Mouse (Mus musculus) adrenal gland, adult 2 months (tissue): Measurements from ENCODE around the gene Gipc3. TPM values are rescaled to one million over a fixed set of nuclear protein-coding genes. Genes with fewer than 3 reads are reported as not detected.
A peak's percentile ranks its signal among the peaks of the same experiment; 100 is the strongest.

Experiments used
- DNase-seq: peaks from one replicate; pipeline ENCODE4 v3.0.0; 2021
- polyA plus RNA-seq: library from polyadenylated mRNA; depleted of rRNA; stranded (reverse); fragments of >200 nt; gene quantifications from 2 replicates; pipeline ENCODE4 v1.2.3, GENCODE M21; 2012
- total RNA-seq, 2 experiments: library from RNA; stranded (reverse); gene quantifications; 2 replicates each; pipeline ENCODE4 v1.2.3; 2021

Gene Gipc3
- total and polyA plus RNA-seq, 3 experiments = 2.9 to 10.3 (median 3.2) TPM

DNA sequence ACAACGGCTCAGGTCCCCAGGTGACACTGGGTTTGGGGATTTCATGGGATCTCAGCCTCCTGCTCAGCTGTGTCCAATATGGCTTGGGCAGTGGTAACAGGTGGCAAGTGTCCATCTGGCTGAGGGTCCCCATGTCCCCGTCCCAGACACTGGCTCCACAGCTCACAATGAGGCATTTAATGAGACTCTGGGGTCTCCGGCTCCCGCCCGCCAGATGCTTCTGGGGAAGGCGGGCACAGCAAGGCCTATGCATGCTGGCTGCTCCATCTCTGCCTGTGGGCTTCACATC lies 24.1 kb upstream of the Gipc3 start:
- DNase-seq = no peak

DNA sequence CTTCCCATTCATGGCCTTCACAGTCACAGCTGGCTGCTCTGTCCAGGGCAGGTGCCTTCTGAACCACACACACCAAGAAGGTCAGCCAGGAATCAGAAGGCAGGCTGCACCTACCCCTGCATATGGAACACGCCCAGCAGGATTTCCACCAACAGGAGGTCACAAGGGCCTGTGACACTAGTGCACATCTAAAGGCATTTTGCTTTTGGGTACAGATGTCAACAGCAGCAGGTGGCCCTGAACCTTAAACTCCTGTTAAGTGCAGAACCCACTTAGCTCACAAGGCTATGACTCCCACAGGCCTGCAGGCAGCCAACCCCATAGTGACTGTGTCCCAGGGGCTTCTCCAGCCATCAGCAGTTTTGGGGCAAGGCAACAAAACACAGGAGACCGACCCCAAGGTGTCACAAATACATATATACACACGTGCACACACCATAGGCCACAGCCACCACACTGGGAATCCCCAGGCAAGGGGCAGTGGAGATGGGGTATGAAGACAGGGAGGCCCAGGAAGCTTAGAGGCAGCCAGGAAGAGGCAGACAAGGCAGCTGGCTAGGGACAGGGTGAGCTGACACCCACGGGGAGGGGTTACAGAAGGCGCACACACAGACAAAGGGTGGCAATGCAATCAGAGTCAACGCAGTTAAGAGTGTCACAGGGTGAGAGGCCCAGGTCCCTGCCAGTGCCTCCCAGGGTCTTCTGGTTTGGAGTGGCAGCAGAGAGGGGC lies 23.6 kb upstream of the Gipc3 start:
- no peak for DNase-seq

DNA sequence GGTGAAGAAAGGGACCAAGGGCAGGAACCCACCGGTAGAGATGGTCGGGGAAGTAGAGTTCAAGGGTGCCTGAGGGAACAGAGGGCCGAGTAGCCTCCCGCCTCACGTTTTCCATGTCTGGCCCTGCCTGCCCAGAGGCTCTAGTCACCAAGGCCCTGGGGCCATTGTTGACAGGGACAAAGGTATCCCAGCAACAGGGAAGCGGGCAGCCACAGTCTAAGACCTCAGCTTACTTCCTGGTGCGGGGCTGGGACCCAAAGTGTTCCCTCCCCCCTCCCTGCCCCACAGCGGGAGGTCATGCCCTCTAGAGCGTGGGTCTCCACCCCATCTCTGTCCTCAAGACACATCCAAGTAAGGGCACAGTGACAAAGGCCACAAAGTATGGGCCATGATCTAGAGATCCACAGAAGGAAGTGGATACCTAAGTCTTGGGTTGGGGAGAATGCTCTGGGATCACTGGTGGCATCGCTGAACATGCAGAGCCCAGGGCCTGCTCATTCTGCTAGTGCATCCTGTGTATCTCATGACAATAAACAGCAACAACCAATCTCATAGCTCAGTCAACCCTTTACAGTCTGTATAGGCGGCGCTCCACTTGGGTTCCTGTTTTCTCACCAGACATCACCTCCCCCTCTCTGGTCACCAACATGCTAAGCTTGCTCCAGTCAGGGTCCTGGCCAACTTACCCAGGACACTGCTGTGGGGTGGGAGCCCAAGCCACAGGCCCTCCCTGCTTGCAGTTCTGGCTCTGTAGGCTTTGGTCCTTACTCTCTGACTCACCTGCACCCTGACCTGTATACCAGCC lies 22.8 kb upstream of the Gipc3 start, which contains the start of gene 4930404N11Rik:
Gene 4930404N11Rik (minus strand): TSS at position 145 of the 805 bp plus-strand sequence.
- no peak for DNase-seq

DNA sequence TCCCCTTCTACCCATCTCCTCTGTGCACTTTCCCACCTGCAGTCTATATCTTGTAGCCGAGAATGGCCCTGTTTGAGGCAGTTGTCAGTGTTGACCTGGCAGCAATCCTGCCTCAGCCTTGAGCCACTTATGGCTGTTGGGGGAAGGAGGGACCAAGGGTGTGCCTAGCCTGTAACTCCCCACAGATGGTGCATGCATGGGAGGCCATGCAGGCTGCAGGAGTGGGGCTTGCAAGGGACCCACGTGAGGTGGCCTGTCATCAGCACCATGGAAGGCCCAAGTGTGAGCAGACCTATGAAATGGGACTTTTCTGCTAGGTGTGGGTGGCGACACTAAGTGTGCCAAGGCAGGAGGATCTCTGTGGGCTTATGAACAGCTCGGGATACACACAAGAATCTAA lies 22.0 kb upstream of the Gipc3 start:
- DNase-seq = no peak

DNA sequence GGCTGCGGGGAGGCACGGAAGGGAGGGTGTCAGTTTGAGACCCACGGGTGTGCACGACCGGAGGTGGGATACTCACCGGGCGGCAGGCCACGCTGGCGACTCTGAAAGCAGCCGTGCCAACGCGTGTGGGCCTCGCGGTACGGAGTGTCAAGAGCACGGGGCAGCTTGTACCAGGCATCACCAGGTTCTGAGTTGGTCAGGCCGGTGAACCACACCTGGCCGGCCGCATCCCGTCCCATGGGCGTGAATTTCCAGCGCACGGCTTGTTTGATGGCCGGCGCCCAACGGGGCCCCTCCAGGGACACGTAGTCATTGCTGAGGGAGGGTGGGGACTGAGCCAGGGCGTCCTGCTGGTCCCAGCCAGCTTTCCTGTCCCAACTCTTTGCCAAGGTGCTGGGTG lies 21.6 kb upstream of the Gipc3 start:
- peak; percentile 71 for DNase-seq

DNA sequence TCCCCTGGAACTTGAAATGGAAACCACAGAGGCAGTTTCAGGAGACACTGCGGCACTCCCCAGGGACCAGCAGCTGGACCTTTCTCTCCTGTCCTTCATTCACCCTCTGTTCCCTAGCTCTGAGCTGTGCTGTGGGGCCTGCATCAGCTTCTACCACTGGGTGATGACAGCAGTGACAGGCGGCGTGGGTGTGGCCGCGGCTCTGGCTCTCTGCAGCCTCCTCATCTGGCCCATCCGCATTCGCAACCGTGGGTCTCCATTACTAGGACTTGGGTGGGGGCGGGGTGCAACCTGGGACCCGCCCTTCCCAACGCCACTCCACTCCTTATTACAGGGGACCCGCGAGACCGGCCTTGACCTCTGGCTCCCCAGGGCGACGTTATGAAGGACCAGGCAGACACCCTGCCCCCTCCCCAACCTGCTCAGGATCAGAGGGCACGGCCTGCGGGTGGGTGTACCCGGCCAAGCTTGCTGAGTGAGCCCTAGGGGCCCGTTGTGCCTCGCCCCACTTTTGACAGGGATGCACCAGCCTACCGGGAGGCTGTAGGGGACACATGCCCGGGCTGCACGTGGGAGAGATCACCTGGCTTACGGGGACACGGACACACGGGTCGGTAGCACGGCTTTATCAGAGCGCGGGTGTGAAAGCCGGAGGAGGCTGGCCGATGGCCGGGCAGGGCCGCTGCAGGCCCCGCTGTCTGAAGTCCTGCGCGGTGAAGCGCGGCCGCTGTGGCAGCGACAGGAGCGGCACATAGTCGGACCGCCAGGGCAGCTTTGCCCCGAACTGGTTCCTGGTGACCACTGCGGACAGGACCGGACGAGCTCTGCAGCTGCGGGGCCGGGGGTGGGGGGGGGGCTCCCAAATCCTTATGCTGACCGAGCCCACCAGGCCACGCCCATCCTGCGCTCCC lies 20.6 kb upstream of the Gipc3 start:
- DNase-seq = peak; percentile 59

DNA sequence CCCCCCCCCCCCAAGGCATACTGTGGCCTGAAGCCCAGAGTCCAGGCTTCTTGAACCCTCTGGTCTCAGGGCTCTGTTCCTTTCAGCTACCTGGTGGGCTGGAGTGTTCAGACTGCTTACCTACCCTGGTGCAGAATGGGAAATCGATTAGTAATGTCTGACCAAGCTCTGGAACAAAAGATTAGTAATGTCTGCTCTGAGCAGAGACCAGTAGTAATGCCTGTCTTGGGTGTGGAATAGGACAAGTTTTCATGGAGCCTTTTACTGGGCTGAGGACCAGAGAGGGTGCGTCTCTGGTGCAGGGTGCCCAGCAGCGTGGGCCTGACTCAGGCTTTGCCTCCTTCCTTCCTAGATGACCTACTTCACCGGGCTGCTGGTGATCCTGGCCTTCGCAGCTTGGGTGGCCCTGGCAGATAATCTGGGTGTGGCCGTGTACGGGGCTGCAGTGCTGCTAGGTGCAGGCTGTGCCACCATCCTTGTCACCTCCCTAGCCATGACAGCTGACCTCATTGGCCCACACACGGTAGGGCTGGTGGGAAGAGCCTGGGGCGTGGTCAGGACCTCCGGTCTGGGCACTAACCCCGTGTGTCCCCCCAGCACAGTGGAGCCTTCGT lies 19.4 kb upstream of the Gipc3 start:
- DNase-seq = no peak

DNA sequence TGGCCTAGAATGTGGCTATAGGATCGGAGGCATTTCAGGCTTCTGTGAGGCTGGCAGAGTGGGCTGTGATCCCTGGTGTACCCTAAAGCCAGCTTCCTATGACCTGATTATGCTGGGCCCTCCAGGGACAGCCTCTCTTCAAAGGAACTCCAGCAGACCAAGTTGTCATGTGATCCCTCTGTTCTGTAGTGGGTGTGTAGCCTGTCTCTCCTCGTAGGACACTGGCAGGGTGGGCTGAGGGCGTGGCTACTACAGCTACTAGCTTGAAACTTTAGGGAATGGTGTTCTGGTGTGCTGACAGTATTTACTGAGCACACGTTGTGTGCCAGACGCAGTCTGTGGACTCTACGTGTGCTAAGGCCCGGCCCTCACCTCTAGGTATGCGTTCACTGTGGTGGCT lies 17.7 kb upstream of the Gipc3 start:
- DNase-seq = no peak

DNA sequence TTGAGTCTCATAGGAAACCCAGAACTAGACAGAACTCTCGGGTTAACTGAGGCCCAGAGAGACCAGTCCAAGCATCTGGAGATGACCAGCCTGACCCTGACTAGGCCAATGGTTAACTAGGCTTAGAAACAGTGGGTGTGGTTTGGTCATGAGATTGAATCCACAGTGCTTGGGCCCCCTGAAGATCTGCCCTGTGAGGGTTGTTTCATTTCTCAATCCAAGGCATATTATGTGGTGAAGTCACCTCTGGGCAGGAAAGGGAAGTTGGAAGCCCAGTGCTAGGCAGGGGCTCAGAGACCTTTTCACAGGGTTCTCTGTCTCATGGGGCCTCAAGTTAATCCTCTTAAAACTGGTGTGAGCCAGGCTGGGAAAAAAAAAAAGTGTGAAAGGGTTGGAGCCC lies 15.8 kb upstream of the Gipc3 start:
- no peak for DNase-seq

DNA sequence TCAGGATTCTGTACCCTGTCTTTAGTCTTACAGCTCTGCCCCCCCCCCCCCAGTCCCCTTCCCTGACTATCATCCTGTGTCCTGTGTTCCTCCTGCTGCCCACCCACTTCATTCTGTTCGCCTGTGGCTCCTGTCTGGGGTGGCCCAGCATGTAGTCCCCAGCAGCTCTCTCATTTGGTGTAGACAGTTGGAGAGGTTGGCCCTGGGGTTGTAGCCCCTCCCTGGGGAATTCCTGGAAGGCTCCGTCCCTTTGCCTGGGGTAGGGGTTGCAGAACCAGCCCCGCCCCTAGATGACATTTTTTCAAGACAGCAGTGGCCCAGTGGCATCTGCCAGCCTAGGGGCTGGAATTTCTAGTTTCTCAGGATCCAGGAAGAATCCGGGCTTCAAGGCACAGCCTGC lies 15.1 kb upstream of the Gipc3 start:
- no peak for DNase-seq

DNA sequence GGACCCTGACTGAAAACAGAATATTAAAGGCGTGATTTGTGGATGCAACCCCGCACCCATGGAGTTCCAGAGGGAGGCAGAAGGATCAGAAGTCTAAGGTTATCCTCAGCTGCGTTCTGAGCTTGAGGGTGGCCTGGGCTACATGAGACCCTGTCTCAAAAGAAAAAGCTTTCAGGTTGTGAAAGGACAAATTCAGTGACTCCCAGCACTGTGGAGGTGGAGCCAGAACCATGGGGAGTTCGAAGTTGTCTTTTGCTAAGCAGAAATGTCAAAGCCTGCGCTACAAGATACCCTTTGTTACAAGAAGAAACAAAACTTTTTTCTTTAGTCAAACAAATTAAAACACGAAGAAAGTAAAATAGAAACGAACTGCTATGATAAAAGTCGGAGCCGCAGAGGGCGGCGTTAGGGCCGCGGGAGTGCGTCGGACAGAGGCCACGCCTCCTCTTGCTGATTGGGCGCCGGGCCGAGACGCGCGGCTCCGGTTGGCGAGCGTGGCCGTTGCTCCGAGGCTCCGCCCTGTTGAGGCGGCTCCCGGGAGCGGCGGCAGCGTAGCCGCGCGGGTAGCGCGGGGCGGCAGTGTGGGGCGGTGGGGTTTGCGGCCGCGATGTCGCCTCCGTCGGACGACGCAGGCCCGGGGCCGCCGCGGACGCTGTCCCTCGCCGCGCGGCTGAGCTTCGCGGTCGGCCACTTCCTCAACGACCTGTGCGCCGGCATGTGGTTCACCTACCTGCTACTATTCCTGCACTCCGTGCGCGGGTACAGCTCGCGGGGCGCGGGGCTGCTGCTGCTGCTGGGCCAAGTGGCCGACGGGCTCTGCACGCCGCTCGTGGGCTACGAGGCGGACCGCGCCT lies 14.2 kb upstream of the Gipc3 start, which contains the start of gene Mfsd12:
Gene Mfsd12 (plus strand): TSS at position 501 of the 854 bp plus-strand sequence.
- peak; percentile 95 for DNase-seq

DNA sequence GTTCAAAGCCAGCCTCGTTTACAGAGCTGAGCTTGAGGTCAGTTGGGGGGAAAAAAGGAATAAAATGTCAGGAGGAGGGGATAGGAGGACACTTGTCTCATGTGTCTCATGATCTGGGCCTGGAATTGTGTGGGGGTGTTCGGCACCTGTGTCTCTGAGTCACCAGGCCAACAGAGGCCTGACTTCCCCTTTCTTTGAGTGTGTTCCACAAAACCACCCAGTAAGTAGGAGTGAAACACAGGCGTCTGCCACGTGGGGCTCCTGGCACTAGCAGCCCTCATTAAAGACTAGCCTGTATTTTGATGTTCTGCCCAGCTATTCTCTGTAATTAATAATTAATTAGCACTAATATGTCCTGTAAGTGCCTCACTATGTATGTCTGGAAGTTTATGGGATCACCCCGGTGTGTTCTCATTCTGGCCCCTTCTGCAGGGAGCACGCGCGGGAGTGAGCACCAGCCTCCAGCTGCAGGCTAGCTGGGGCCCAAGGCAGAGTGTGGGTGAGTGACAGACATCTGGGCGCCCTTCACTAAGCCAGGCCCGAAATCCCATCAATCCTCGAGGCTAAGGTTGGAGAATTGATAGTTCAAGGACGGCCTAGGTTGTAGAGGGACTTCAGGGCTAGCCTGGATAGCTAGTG lies 13.4 kb upstream of the Gipc3 start:
- DNase-seq = no peak

DNA sequence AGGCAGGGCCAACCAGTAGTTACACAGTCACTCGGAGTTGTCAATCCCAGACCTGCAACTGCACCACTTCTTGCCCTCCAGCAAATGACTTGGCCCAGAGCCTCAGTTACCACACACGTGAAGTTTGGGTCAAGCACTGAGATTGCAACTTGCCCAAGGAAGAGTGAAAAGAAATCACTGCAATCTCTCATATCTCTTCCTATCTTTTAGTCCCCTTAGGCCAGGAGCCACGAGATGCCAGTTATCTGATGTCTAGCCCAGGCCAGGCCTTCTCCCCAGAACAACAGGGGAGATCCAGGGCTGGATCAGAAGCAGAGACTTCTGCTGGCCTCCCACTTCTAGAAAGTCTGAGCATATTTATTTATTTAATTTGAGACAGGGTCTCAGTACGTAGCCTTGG lies 12.5 kb upstream of the Gipc3 start:
- DNase-seq = no peak

DNA sequence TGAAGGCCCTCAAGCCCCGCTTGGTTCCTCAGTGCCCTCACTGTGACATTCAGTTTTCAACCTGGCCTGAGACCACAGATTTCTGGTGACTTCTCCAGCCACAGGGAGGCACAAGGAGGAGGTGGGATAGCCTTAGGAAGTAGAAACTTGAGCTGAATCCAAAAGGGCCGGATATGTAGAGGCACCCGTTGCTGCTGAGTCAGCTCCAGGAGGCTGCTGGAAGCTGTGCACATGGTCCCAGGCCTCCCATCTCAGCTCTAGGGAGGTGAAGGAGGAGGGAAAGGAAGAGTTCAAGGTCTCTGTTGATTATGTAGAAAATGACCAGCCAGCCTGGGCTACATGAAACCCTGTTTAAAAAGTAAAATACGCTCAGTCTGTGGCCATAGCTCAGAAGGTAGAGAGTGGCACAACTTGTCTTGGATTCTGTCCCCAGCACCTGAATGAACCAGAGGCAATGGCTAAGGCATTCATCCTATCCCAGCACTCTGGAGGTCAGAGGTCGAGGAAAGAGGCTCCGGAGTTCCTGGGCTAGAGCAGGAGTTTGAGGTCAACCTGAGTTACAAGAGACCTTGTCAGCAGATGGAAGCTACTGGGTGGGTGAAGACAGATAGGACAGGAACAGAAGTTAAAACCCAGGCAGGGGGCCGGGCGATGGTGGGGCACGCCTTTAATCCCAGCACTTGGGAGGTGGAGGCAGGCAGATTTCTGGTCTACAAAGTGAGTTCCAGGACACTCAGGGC lies 11.8 kb upstream of the Gipc3 start:
- DNase-seq = no peak

DNA sequence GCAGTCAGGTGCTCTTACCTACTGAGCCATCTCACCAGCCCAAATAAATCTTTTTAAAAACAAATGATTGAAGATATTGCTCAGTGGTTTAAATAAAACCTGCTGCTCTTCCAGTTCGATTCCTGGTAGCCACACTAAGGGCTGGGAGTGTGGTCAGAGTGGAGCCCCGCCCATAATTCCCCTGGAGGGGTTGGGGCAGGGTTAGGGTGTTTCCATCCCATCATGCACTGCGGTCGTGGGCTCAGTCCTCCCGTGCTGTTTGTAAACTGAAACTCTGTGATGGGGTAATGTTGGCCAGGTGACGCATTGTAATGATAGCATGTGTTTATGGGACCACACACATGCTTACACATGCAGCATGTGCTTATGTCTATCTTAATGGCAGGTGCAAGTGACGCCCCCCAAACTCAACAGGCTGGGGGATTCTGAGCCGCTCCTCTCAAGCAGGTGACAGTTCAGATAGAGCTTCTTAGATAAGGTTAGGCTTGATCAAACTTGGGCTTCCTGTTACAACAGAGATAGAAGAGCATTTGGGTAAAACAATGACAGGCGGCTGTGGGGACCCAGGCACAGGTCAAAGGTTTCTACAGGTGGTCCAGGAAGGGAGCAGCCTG lies 8.7 kb upstream of the Gipc3 start:
- no peak for DNase-seq

DNA sequence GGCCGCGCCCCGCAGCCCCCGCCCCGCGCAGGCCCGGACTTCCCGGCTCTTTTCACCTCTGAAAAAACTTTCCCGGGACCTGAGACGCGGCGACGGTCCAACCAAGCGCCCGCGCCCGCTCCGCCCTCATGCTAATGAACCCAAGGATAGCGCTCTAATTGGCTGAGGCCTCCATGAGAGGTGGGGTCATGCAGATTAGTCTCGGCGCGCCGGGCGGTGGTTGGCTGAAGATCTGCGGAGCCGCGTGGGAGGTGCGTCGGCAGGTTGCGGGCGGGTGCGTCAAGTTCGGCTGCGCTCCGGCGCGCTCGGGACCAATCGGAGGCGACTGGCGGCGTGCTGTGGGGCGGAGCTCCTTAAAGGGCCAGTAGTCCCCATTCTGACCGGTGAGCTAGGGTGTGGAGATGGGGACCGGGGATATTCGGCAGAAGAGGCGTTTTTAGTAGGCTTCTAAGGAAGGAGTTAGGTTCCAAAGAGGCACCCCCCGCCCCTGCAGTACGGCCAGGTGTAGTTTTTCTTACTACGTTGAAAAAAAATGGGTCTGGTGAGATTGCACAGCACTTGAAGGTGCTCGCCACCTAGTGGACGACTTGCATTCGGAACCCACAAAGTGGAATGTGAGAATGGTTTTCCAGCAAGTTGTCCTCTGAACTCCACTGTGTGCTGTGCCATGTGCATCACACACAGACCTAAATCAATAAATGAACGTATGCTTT lies 7.4 kb upstream of the Gipc3 start, which contains the start of gene Hmg20b:
Gene Hmg20b (minus strand): TSS at position 130 of the 713 bp plus-strand sequence.
- peak; percentile 100 for DNase-seq

DNA sequence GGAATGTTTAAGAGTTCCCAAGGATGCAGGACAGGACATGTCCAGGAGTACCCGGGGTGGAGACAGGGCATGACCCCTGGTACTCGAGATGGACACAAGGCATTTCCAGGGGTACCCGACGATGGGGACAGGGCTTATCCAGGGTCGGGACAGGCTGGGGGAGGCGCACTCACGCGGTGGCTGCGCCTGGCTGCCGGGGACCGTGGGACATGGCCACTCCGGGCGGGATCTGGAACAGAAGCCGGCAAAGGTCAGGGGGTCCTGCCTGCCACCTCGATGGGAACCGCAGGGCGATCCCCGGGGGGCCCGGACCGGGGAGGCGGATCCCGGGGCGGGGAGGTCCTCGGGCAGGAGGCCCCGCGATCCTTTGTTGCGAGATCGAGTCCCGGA lies 6.9 kb upstream of the Gipc3 start:
- no peak for DNase-seq

DNA sequence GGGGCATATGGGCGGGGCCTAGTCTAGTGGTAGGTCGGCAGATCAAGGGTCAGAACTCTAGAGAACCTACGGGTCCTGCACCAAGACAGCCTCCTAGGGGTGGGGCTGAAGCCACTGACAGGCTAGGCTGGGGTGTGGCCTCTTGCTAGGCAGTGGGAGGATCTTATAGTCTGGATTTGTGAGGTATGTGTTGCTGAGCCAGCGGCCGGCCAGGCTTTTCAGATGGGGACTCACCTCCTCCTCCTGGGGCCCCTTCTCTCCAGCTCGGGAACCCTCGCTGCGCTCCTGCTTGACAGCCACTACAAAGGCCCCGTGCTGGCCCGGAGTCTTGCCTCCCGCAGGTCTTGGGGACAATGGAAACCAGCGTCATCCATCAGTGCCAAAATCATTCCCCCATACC lies 6.1 kb upstream of the Gipc3 start:
- peak; percentile 62 for DNase-seq
